Mouse (Mus musculus): ENCODE data around the gene Mvp.

- TF ChIP-seq CTCF (IDR thresholded peaks at IDR 0.05; ENCODE audit: borderline replicate concordance, control insufficient read depth, extremely low read depth, insufficient read depth, low read length, poor library complexity) (no peak), POLR2A (IDR thresholded peaks at IDR 0.05; ENCODE audit: control insufficient read depth, extremely low read depth, insufficient read depth, low read length, poor library complexity) (0 out of 2 replicates have a peak, but pooled peaks have one; percentile 4)
Observed at GRCm38 (mm10) chr7:127021563-127022527, 7.4 kb upstream of the Mvp start.
